Mouse (Mus musculus) testis, adult 2 months (tissue): ENCODE results near the gene Arsj.

Experiments used
- CTCF ChIP-seq: fragments of 200-500 bp; IDR thresholded peaks from 2 replicates; pipeline ENCODE4 v1.5.1; 2012; ENCODE audit warnings: low read depth, mild to moderate bottlenecking, inconsistent platforms, low read length, moderate library complexity; ENCODE audit not compliant: control insufficient read depth, insufficient read depth, insufficient replicate concordance
- POLR2A ChIP-seq: fragments of 200-500 bp; IDR thresholded peaks from 2 replicates; pipeline ENCODE4 v1.6.1; 2012; ENCODE audit warnings: low read depth, mild to moderate bottlenecking, inconsistent platforms, low read length, moderate library complexity; ENCODE audit not compliant: control insufficient read depth

DNA sequence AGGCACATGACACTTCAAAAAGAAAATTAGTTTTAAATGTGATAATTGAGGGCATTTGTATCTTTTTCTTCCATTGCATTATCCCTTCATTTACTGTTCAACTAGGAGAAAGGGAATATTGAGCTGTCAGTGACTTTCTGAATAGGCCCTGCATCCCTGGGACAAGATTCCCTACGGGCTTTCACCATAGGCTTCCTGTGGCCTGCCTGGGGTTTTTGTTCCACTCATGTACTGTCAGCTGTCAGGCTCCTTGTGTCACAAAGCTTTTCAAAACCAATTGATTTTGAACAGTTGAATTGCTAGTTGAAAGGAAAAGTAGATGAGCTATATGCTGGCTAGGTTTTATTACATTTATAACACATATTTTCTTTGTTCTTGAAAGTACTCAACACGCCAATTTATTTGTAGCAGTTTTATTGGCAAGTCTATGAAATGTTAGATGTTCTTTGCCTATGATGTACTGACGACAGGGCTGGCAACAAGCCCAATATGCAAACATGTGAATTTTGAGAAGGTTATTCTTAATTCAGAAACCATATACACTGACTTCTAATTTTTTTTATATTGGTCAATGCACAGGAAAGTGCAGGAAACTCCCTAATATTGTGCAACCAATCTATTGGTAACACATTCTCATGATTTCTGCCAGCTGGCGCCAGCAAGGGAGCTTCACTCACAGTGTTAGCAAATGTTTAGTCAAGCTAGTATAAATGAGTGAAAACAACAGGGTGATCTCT lies 37.4 kb upstream of the Arsj start:
- no peak for TF ChIP-seq POLR2A
- TF ChIP-seq CTCF, result no peak
